20 mouse cellular contexts compared by ENCODE assay signal in the genomic region with DNA sequence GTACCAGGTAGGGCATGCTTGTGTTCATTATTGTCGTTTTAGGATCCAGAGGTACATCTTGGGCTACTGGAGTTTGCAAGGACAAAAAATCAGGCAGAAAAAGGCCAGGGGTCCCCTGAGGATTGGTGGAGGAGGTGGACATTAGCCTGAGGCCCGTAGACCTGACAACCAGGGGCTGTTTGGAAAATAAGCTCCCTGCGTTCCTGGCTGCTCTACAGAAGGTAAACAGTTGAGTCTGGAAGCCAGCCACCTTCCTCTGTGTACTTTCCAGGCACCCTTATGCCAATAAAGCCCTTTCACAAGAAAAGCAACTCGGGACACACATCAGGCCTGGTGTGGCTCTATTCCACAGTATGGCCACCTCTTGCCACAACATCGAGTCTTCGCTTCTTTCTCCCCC.
DNase-seq lines count a peak whose midpoint lies in the region; ATAC-seq lines count a peak whose summit lies in the region.
"Had no signal": no experiment of that assay in that cellular context is flagged by ENCODE, and none has a peak within 500 bp of the region (broad histone marks: within the 10 kb centered on the region; RNA-seq: fewer than 3 reads in every experiment).

No protein-coding gene starts in this region.

- no peaks in the 10 kb centered on the region; the same call in 1 of the 2 replicates for H3K4me1 ChIP-seq in embryonic facial prominence, embryonic 15.5 days
- H3K4me1 ChIP-seq in embryonic facial prominence, embryonic 10.5 days = peaks cover 31% of the 10 kb centered on the region
- H3K4me1 ChIP-seq: lung, embryonic 15.5 days had no signal

- H3K9me3 ChIP-seq in embryonic facial prominence, embryonic 15.5 days (replicated peaks) = no peaks in the 10 kb centered on the region
- H3K9me3 ChIP-seq in embryonic facial prominence, embryonic 10.5 days = no peaks in the 10 kb centered on the region
- H3K9me3 ChIP-seq: forebrain, embryonic 15.5 days; hindbrain, embryonic 10.5 days; limb, embryonic 10.5 days; lung, embryonic 15.5 days; midbrain, embryonic 10.5 days; neural tube, embryonic 13.5 days had no signal

- DNase-seq in embryonic facial prominence, embryonic 10.5 days (ENCODE audit: low spot score) = no peak
- peak; percentile 55 for DNase-seq in urinary bladder, postnatal 14 days (ENCODE audit: low spot score)
- DNase-seq in urinary bladder, adult 2 months (ENCODE audit: low spot score) = no peak
- peak; percentile 78 for DNase-seq in lung, postnatal 14 days
- DNase-seq in kidney, adult 11 months = no peak
- no peak for DNase-seq in retina, embryonic 14.5 days (ENCODE audit: low spot score)
- DNase-seq: B cell, adult 2 months; cerebellum, adult 11-12 months; cerebellum, postnatal 36 days had no signal

- no peaks in the 10 kb centered on the region for H3K36me3 ChIP-seq in embryonic facial prominence, embryonic 15.5 days
- no peaks in the 10 kb centered on the region for H3K36me3 ChIP-seq in embryonic facial prominence, embryonic 10.5 days (replicated peaks)
- H3K36me3 ChIP-seq: forebrain, embryonic 15.5 days; lung, embryonic 15.5 days; midbrain, embryonic 10.5 days had no signal

- H3K4me3 ChIP-seq in embryonic facial prominence, embryonic 15.5 days (replicated peaks) = no peak overlapping the region
- no peak overlapping the region for H3K4me3 ChIP-seq in embryonic facial prominence, embryonic 10.5 days
- H3K4me3 ChIP-seq: forebrain, embryonic 15.5 days; hindbrain, embryonic 10.5 days; left cerebral cortex, adult 2 months; limb, embryonic 10.5 days; lung, embryonic 15.5 days; midbrain, embryonic 10.5 days; neural tube, embryonic 13.5 days had no signal

- no peak overlapping the region for H3K9ac ChIP-seq in embryonic facial prominence, embryonic 15.5 days
- H3K9ac ChIP-seq: forebrain, embryonic 15.5 days; lung, embryonic 15.5 days; neural tube, embryonic 13.5 days had no signal

- H3K27me3 ChIP-seq in embryonic facial prominence, embryonic 15.5 days = no peaks in the 10 kb centered on the region
- no peaks in the 10 kb centered on the region for H3K27me3 ChIP-seq in embryonic facial prominence, embryonic 10.5 days (replicated peaks; ENCODE audit: low read depth, poor library complexity, severe bottlenecking)
- H3K27me3 ChIP-seq: forebrain, embryonic 15.5 days; lung, embryonic 15.5 days; neural tube, embryonic 13.5 days; Patski had no signal

- WGBS in embryonic facial prominence, embryonic 15.5 days = 76% methylated on average over 6 of the region's 6 CpGs
- 84% methylated on average over 6 of the region's 6 CpGs for WGBS in embryonic facial prominence, embryonic 10.5 days

- H3K27ac ChIP-seq in embryonic facial prominence, embryonic 15.5 days (replicated peaks) = 0 out of 2 replicates have a peak overlapping the region, but pooled peaks have one; percentile 0
- H3K27ac ChIP-seq in embryonic facial prominence, embryonic 10.5 days (replicated peaks) = no peak overlapping the region
- H3K27ac ChIP-seq: forebrain, embryonic 15.5 days; kidney, postnatal 0 days; left cerebral cortex, adult 2 months; lung, embryonic 15.5 days; neural tube, embryonic 13.5 days had no signal

- no peak overlapping the region for H3K4me2 ChIP-seq in embryonic facial prominence, embryonic 15.5 days (replicated peaks)
- H3K4me2 ChIP-seq: forebrain, embryonic 15.5 days; lung, embryonic 15.5 days; neural tube, embryonic 13.5 days had no signal

- no peak for ATAC-seq in embryonic facial prominence, embryonic 15.5 days (ENCODE audit: insufficient number of reproducible peaks, low FRiP score, low TSS enrichment, low read depth)
- ATAC-seq: activated CD4-positive, CD25-positive, alpha-beta regulatory T cell, adult 4 months; forebrain, embryonic 15.5 days; Patski had no signal

Comparison
In these comparisons a context has a peak if more than half of its experiments do, and no peak if none do; other contexts are left out.
1. DNase-seq: peak in urinary bladder, postnatal 14 days (single experiment) and lung, postnatal 14 days (single experiment); none in embryonic facial prominence, embryonic 10.5 days (single experiment), urinary bladder, adult 2 months (single experiment), kidney, adult 11 months (single experiment) and retina, embryonic 14.5 days (single experiment).